Mouse (Mus musculus) ovary, postnatal 10 days (tissue): ENCODE measurements around the gene Tecr.

Experiments used
- DNase-seq: peaks from one replicate; pipeline ENCODE4 v3.0.0; 2022; ENCODE audit warnings: low spot score

Tecr gene

GRCm38 (mm10) chr8:83607661-83608397 is at the start of gene Tecr, which contains the start of gene Dnajb1:
Gene Tecr (minus strand): TSS chr8:83607971.
Gene Dnajb1 (plus strand): TSS chr8:83608193.
- peak; percentile 98 for DNase-seq

GRCm38 (mm10) chr8:83656484-83657246 is 48.9 kb upstream of the Tecr start:
- DNase-seq = no peak

- no peak for DNase-seq
Observed at GRCm38 (mm10) chr8:83656043-83656442, 48.3 kb upstream of the Tecr start.

- no peak for DNase-seq
Observed at GRCm38 (mm10) chr8:83654725-83655124, 47.0 kb upstream of the Tecr start.

- DNase-seq = no peak
Observed at GRCm38 (mm10) chr8:83653662-83654017, 45.9 kb upstream of the Tecr start.

- DNase-seq = no peak
Observed at GRCm38 (mm10) chr8:83652744-83653661, 45.2 kb upstream of the Tecr start.

- DNase-seq = peak; percentile 82
Observed at GRCm38 (mm10) chr8:83652030-83652743, 44.4 kb upstream of the Tecr start, which contains the start of gene Gipc1. Gene Gipc1 (plus strand): TSS chr8:83652677.

GRCm38 (mm10) chr8:83649699-83650098 is 41.9 kb upstream of the Tecr start:
- DNase-seq = no peak

GRCm38 (mm10) chr8:83648031-83648430 is 40.3 kb upstream of the Tecr start:
- DNase-seq = no peak

GRCm38 (mm10) chr8:83647511-83647910 is 39.7 kb upstream of the Tecr start:
- DNase-seq = no peak

- DNase-seq = no peak
Observed at GRCm38 (mm10) chr8:83639649-83640048, 31.9 kb upstream of the Tecr start.

GRCm38 (mm10) chr8:83638856-83639255 is 31.1 kb upstream of the Tecr start:
- DNase-seq = no peak

- no peak for DNase-seq
Observed at GRCm38 (mm10) chr8:83632083-83632707, 24.4 kb upstream of the Tecr start.

- DNase-seq = no peak
Observed at GRCm38 (mm10) chr8:83625676-83626299, 18.0 kb upstream of the Tecr start.

GRCm38 (mm10) chr8:83624739-83625138 is 17.0 kb upstream of the Tecr start:
- DNase-seq = no peak

- DNase-seq = no peak
Observed at GRCm38 (mm10) chr8:83623549-83623948, 15.8 kb upstream of the Tecr start.

- peak; percentile 45 for DNase-seq
Observed at GRCm38 (mm10) chr8:83622389-83622989, 14.7 kb upstream of the Tecr start.

GRCm38 (mm10) chr8:83621691-83622388 is 14.1 kb upstream of the Tecr start:
- no peak for DNase-seq

GRCm38 (mm10) chr8:83619568-83620285 is 12.0 kb upstream of the Tecr start:
- no peak for DNase-seq
